Mouse (Mus musculus): ENCODE data around the gene Klk1b16.
"Not testable (repeated sequence)": the region's sequence is repeated elsewhere in the genome, so short reads cannot be mapped to it uniquely, and the experiment has no call there.

The Klk1b16 gene

GRCm38 (mm10) chr7:44136467-44136866, at the start of gene Klk1b16:
TSS of gene Klk1b16 (plus strand) at chr7:44136767.
- no peak for DNase-seq

GRCm38 (mm10) chr7:44096111-44096510, 40.5 kb upstream of the Klk1b16 start:
- DNase-seq: no peak

GRCm38 (mm10) chr7:44102028-44102427, 34.5 kb upstream of the Klk1b16 start, which contains the start of gene Klk1b21:
TSS of gene Klk1b21 (plus strand) at chr7:44102328.
- not testable (repeated sequence) for DNase-seq

- no peak for DNase-seq
These were observed 24.2 kb upstream of the Klk1b16 start, which contains the start of gene Klk1b22 for GRCm38 (mm10) chr7:44112373-44112772. TSS of gene Klk1b22 (plus strand) at chr7:44112673.

GRCm38 (mm10) chr7:44123445-44123844, 13.1 kb upstream of the Klk1b16 start:
- no peak for DNase-seq

GRCm38 (mm10) chr7:44179299-44180045, 42.9 kb downstream of the Klk1b16 start:
- DNase-seq: no peak

- DNase-seq: not testable (repeated sequence)
These were observed 49.9 kb downstream of the Klk1b16 start for GRCm38 (mm10) chr7:44186516-44186915.

- not testable (repeated sequence) for DNase-seq
These were observed 51.4 kb downstream of the Klk1b16 start, which contains the start of gene Klk1b24 for GRCm38 (mm10) chr7:44187936-44188335. TSS of gene Klk1b24 (plus strand) at chr7:44188236.

All from retina, postnatal 1 day (tissue).